Mouse (Mus musculus) gastrocnemius, adult 8-10 months (tissue): ENCODE data around the gene Plcxd3. TPM values are rescaled to one million over a fixed set of nuclear protein-coding genes. Genes with fewer than 3 reads are reported as not detected.

Experiments used
- DNase-seq, 2 experiments: peaks; one replicate each; pipeline ENCODE4 v3.0.0; 2022; ENCODE audit warnings: low spot score in 2 of 2
- total RNA-seq, 4 experiments: library from RNA; stranded (reverse); gene quantifications; 2 replicates each; pipeline ENCODE4 v1.2.4; 2022

Plcxd3 gene
- under 1 TPM in 3 of 4 experiments, not detected in 1; 0.12 to 0.40 (median 0.21) TPM for total RNA-seq

- no peak for DNase-seq
Measured at GRCm38 (mm10) chr15:4375423-4376220, at the start of gene Plcxd3. Gene Plcxd3, plus strand, starts transcription at chr15:4375491.

- DNase-seq = no peak
Measured at GRCm38 (mm10) chr15:4331867-4332266, 43.4 kb upstream of the Plcxd3 start.

- DNase-seq = no peak
Measured at GRCm38 (mm10) chr15:4341620-4342019, 33.7 kb upstream of the Plcxd3 start.

GRCm38 (mm10) chr15:4348816-4349553 is 26.3 kb upstream of the Plcxd3 start:
- DNase-seq = no peak

GRCm38 (mm10) chr15:4356397-4356796 is 18.9 kb upstream of the Plcxd3 start:
- DNase-seq = no peak

- DNase-seq = no peak
Measured at GRCm38 (mm10) chr15:4357706-4358105, 17.6 kb upstream of the Plcxd3 start.

- DNase-seq = no peak
Measured at GRCm38 (mm10) chr15:4367801-4368200, 7.5 kb upstream of the Plcxd3 start.

- no peak for DNase-seq
Measured at GRCm38 (mm10) chr15:4374453-4374990, 769 bp upstream of the Plcxd3 start.

- DNase-seq = no peak
Measured at GRCm38 (mm10) chr15:4375031-4375422, 264 bp upstream of the Plcxd3 start.

GRCm38 (mm10) chr15:4376221-4376631 is 935 bp downstream of the Plcxd3 start:
- DNase-seq = no peak

GRCm38 (mm10) chr15:4378766-4379165 is 3.5 kb downstream of the Plcxd3 start:
- no peak for DNase-seq

- DNase-seq = no peak
Measured at GRCm38 (mm10) chr15:4387774-4388173, 12.5 kb downstream of the Plcxd3 start.

GRCm38 (mm10) chr15:4400096-4400495 is 24.8 kb downstream of the Plcxd3 start:
- no peak for DNase-seq

GRCm38 (mm10) chr15:4411333-4411732 is 36.0 kb downstream of the Plcxd3 start:
- no peak for DNase-seq

- no peak for DNase-seq
Measured at GRCm38 (mm10) chr15:4440081-4440480, 64.8 kb downstream of the Plcxd3 start.

- DNase-seq = no peak
Measured at GRCm38 (mm10) chr15:4496182-4496581, 120.9 kb downstream of the Plcxd3 start.

GRCm38 (mm10) chr15:4496984-4497383 is 121.7 kb downstream of the Plcxd3 start:
- DNase-seq = no peak

GRCm38 (mm10) chr15:4498036-4498435 is 122.7 kb downstream of the Plcxd3 start:
- DNase-seq = no peak

- DNase-seq = no peak
Measured at GRCm38 (mm10) chr15:4503366-4503765, 128.1 kb downstream of the Plcxd3 start.

GRCm38 (mm10) chr15:4503826-4504225 is 128.5 kb downstream of the Plcxd3 start:
- no peak for DNase-seq

- DNase-seq = no peak
Measured at GRCm38 (mm10) chr15:4514724-4515123, 139.4 kb downstream of the Plcxd3 start.

GRCm38 (mm10) chr15:4524598-4524997 is 149.3 kb downstream of the Plcxd3 start:
- DNase-seq = no peak
